Mouse (Mus musculus) embryonic facial prominence, embryonic 13.5 days (tissue): ENCODE data around the gene Add3. TPM values are rescaled to one million over a fixed set of nuclear protein-coding genes. Genes with fewer than 3 reads are reported as not detected.

Experiments
- ATAC-seq: fragments of 200-750 bp; cut with Nextera tagmentation; 2 replicates; pipeline ENCODE4 v1.8.0; 2017; ENCODE audit warnings: low read depth; ENCODE audit not compliant: insufficient number of reproducible peaks, insufficient read depth, low FRiP score, low TSS enrichment
- H3K27ac ChIP-seq: fragments of 300-500 bp; sonication (generic); 2 replicates; pipeline ENCODE4 v1.5.1; 2015; ENCODE audit warnings: moderate library complexity, mild to moderate bottlenecking, inconsistent platforms
- H3K27me3 ChIP-seq: fragments of 300-500 bp; sonication (generic); 2 replicates; pipeline ENCODE4 v1.6.1; 2015; ENCODE audit warnings: mild to moderate bottlenecking, inconsistent platforms
- H3K36me3 ChIP-seq: fragments of 300-500 bp; sonication (generic); 2 replicates; pipeline ENCODE4 v1.6.1; 2015; ENCODE audit warnings: mild to moderate bottlenecking, inconsistent platforms
- H3K4me1 ChIP-seq: fragments of 300-500 bp; sonication (generic); 2 replicates; pipeline ENCODE4 v1.6.1; 2015; ENCODE audit warnings: inconsistent platforms
- H3K4me2 ChIP-seq: fragments of 300-500 bp; sonication (generic); 2 replicates; pipeline ENCODE4 v1.6.1; 2015; ENCODE audit warnings: moderate library complexity, mild to moderate bottlenecking, inconsistent platforms
- H3K4me3 ChIP-seq: fragments of 300-500 bp; sonication (generic); 2 replicates; pipeline ENCODE4 v1.5.1; 2015; ENCODE audit warnings: mild to moderate bottlenecking, inconsistent platforms
- H3K9ac ChIP-seq: fragments of 300-500 bp; sonication (generic); 2 replicates; pipeline ENCODE4 v1.6.1; 2015; ENCODE audit warnings: mild to moderate bottlenecking, inconsistent platforms
- H3K9me3 ChIP-seq: fragments of 300-500 bp; sonication (generic); 2 replicates; pipeline ENCODE4 v1.6.1; 2016; ENCODE audit warnings: inconsistent platforms
- WGBS: fragments of 180-500 bp; shearing (Covaris S2); methylation state at CpG from one replicate; pipeline ENCODE4 v1.1.7; 2015; ENCODE audit warnings: mixed read lengths; 5-methylcytosine and 5-hydroxymethylcytosine counted together
- polyA plus RNA-seq: library from polyadenylated mRNA; unstranded; fragments of >200 nt; fragmentation: Nextera tagmentation; extraction: Ambion mirVana; gene quantifications from 2 replicates; pipeline ENCODE4 v1.2.1, GENCODE M21; 2015

Add3 gene
- polyA plus RNA-seq, 1 experiment from 2014 or later, result 73.8 TPM

GRCm38 (mm10) chr19:53119255-53119795, 20.9 kb upstream of the Add3 start:
- Histone ChIP-seq H3K4me2 (no peak overlapping the region), H3K4me3 (no peak overlapping the region), H3K27me3 (no peaks in the 10 kb centered on the region), H3K36me3 (no peaks in the 10 kb centered on the region), H3K9me3 (no peaks in the 10 kb centered on the region), H3K27ac (no peak overlapping the region), H3K9ac (no peak overlapping the region), H3K4me1 (0 out of 2 replicates have a peak, but pooled peaks cover 2% of the 10 kb centered on the region)
- ATAC-seq, result no peak
- WGBS, result 80% methylated on average over 8 of the region's 8 CpGs

- Histone ChIP-seq H3K9me3 (no peaks in the 10 kb centered on the region), H3K9ac (no peak overlapping the region), H3K4me3 (no peak overlapping the region), H3K4me2 (no peak overlapping the region), H3K27ac (no peak overlapping the region), H3K27me3 (no peaks in the 10 kb centered on the region), H3K36me3 (no peaks in the 10 kb centered on the region), H3K4me1 (0 out of 2 replicates have a peak, but pooled peaks cover 2% of the 10 kb centered on the region)
- ATAC-seq, result no peak
- WGBS, result 55% methylated on average over 3 of the region's 3 CpGs
These were observed 19.8 kb upstream of the Add3 start for GRCm38 (mm10) chr19:53120483-53120882.

GRCm38 (mm10) chr19:53122641-53123241, 17.5 kb upstream of the Add3 start:
- WGBS, result 68% methylated on average over 6 of the region's 6 CpGs
- Histone ChIP-seq H3K4me3 (no peak overlapping the region), H3K4me2 (no peak overlapping the region), H3K9ac (no peak overlapping the region), H3K4me1 (0 out of 2 replicates have a peak, but pooled peaks cover 2% of the 10 kb centered on the region), H3K27ac (no peak overlapping the region), H3K36me3 (no peaks in the 10 kb centered on the region), H3K9me3 (no peaks in the 10 kb centered on the region), H3K27me3 (no peaks in the 10 kb centered on the region)
- no peak for ATAC-seq

- Histone ChIP-seq H3K27ac (no peak overlapping the region), H3K36me3 (no peaks in the 10 kb centered on the region), H3K4me3 (no peak overlapping the region), H3K9ac (no peak overlapping the region), H3K27me3 (no peaks in the 10 kb centered on the region), H3K4me2 (no peak overlapping the region), H3K4me1 (peaks cover 7% of the 10 kb centered on the region; the same call in 1 of the 2 replicates), H3K9me3 (no peaks in the 10 kb centered on the region)
- WGBS, result 26% methylated on average over 5 of the region's 5 CpGs
- no peak for ATAC-seq
These were observed 16.9 kb upstream of the Add3 start for GRCm38 (mm10) chr19:53123301-53123700.

- Histone ChIP-seq H3K9ac (no peak overlapping the region), H3K4me1 (peaks cover 9% of the 10 kb centered on the region; the same call in 1 of the 2 replicates), H3K4me3 (no peak overlapping the region), H3K27me3 (no peaks in the 10 kb centered on the region), H3K4me2 (no peak overlapping the region), H3K27ac (no peak overlapping the region), H3K9me3 (no peaks in the 10 kb centered on the region), H3K36me3 (no peaks in the 10 kb centered on the region)
- 87% methylated on average over 2 of the region's 2 CpGs for WGBS
- ATAC-seq, result no peak
These were observed 14.6 kb upstream of the Add3 start for GRCm38 (mm10) chr19:53125679-53126078.

GRCm38 (mm10) chr19:53126546-53126945, 13.7 kb upstream of the Add3 start:
- WGBS, result 88% methylated on average over 3 of the region's 4 CpGs
- no peaks in the 10 kb centered on the region for H3K27me3 ChIP-seq
- H3K4me1 ChIP-seq, result peaks cover 9% of the 10 kb centered on the region; the same call in 1 of the 2 replicates
- no peak overlapping the region for H3K27ac ChIP-seq
- no peak for ATAC-seq
- H3K4me2 ChIP-seq, result no peak overlapping the region
- H3K9ac ChIP-seq, result no peak overlapping the region
- H3K36me3 ChIP-seq, result no peaks in the 10 kb centered on the region
- no peak overlapping the region for H3K4me3 ChIP-seq
- no peaks in the 10 kb centered on the region for H3K9me3 ChIP-seq

GRCm38 (mm10) chr19:53127320-53128291, 12.6 kb upstream of the Add3 start:
- Histone ChIP-seq H3K9me3 (no peaks in the 10 kb centered on the region), H3K9ac (no peak overlapping the region), H3K4me1 (peaks cover 11% of the 10 kb centered on the region; the same call in 1 of the 2 replicates), H3K4me2 (no peak overlapping the region), H3K27me3 (no peaks in the 10 kb centered on the region), H3K4me3 (no peak overlapping the region), H3K36me3 (no peaks in the 10 kb centered on the region), H3K27ac (no peak overlapping the region)
- no peak for ATAC-seq
- WGBS, result 52% methylated on average over 18 of the region's 18 CpGs

GRCm38 (mm10) chr19:53128494-53129337, 11.5 kb upstream of the Add3 start:
- Histone ChIP-seq H3K4me2 (no peak overlapping the region), H3K9me3 (no peaks in the 10 kb centered on the region), H3K27ac (no peak overlapping the region), H3K4me3 (no peak overlapping the region), H3K4me1 (peaks cover 15% of the 10 kb centered on the region; the same call in 1 of the 2 replicates), H3K36me3 (no peaks in the 10 kb centered on the region), H3K27me3 (no peaks in the 10 kb centered on the region), H3K9ac (no peak overlapping the region)
- 57% methylated on average over 13 of the region's 13 CpGs for WGBS
- ATAC-seq, result no peak

- Histone ChIP-seq H3K4me3 (no peak overlapping the region), H3K9ac (no peak overlapping the region), H3K36me3 (no peaks in the 10 kb centered on the region), H3K27me3 (no peaks in the 10 kb centered on the region), H3K27ac (no peak overlapping the region), H3K9me3 (no peaks in the 10 kb centered on the region), H3K4me2 (no peak overlapping the region), H3K4me1 (peaks cover 15% of the 10 kb centered on the region; the same call in 1 of the 2 replicates)
- no peak for ATAC-seq
- 85% methylated on average over 16 of the region's 16 CpGs for WGBS
These were observed 9.7 kb upstream of the Add3 start for GRCm38 (mm10) chr19:53130399-53131175.

GRCm38 (mm10) chr19:53132471-53132870, 7.8 kb upstream of the Add3 start:
- peaks cover 32% of the 10 kb centered on the region for H3K4me1 ChIP-seq
- H3K4me2 ChIP-seq, result no peak overlapping the region
- 85% methylated on average over 10 of the region's 10 CpGs for WGBS
- no peak overlapping the region for H3K4me3 ChIP-seq
- no peaks in the 10 kb centered on the region for H3K9me3 ChIP-seq
- H3K27me3 ChIP-seq, result no peaks in the 10 kb centered on the region
- H3K27ac ChIP-seq, result no peak overlapping the region; the same call in 1 of the 2 replicates
- no peaks in the 10 kb centered on the region for H3K36me3 ChIP-seq
- H3K9ac ChIP-seq, result no peak overlapping the region
- ATAC-seq, result no peak
